Mouse (Mus musculus) kidney, adult 2 months (tissue): ENCODE measurements around the gene Pagr1b. TPM values are rescaled to one million over a fixed set of nuclear protein-coding genes. Genes with fewer than 3 reads are reported as not detected.

Experiments used
- DNase-seq: peaks from one replicate; pipeline ENCODE4 v3.0.0; 2021
- H3K27ac ChIP-seq: fragments of 200-500 bp; 2 replicates; pipeline ENCODE4 v1.5.1; 2012; ENCODE audit warnings: low read depth, low read length, control low read depth, inconsistent platforms; ENCODE audit not compliant: insufficient read depth
- H3K27me3 ChIP-seq: fragments of 200-500 bp; replicated peaks from 2 replicates; pipeline ENCODE4 v1.6.1; 2012; ENCODE audit warnings: mild to moderate bottlenecking, moderate library complexity, low read length, inconsistent platforms; ENCODE audit not compliant: control insufficient read depth, insufficient read depth
- H3K36me3 ChIP-seq: fragments of 200-500 bp; 2 replicates; pipeline ENCODE4 v1.6.1; 2012; ENCODE audit warnings: mild to moderate bottlenecking, moderate library complexity, low read length, inconsistent platforms; ENCODE audit not compliant: control insufficient read depth, insufficient read depth
- H3K4me1 ChIP-seq: fragments of 200-500 bp; 2 replicates; pipeline ENCODE4 v1.6.1; 2011; ENCODE audit warnings: low read length; ENCODE audit not compliant: control insufficient read depth, insufficient read depth
- H3K4me3 ChIP-seq: fragments of 200-500 bp; 2 replicates; pipeline ENCODE4 v1.5.1; 2011; ENCODE audit warnings: mild to moderate bottlenecking, low read depth, low read length, control low read depth; ENCODE audit not compliant: insufficient read depth
- CTCF ChIP-seq: fragments of 200-500 bp; conservative IDR thresholded peaks from 2 replicates; pipeline ENCODE4 v1.5.1; 2011; ENCODE audit warnings: low read depth, mild to moderate bottlenecking, control low read depth, low read length, moderate library complexity, mixed read lengths; ENCODE audit not compliant: insufficient read depth, insufficient read length
- POLR2A ChIP-seq: fragments of 200-500 bp; IDR thresholded peaks from one replicate; pipeline ENCODE4 v1.6.1; 2011; ENCODE audit warnings: low read depth, low read length, control low read depth
- WGBS: fragments of 180-500 bp; shearing (Covaris S2); methylation state at CpG from one replicate; pipeline ENCODE4 v1.1.7; 2018; 5-methylcytosine and 5-hydroxymethylcytosine counted together
- polyA plus RNA-seq: library from polyadenylated mRNA; depleted of rRNA; stranded (reverse); fragments of >200 nt; gene quantifications from 2 replicates; pipeline ENCODE4 v1.2.3, GENCODE M21; 2012

Gene Pagr1b
- polyA plus RNA-seq, 1 experiment, result 1.3 TPM

DNA sequence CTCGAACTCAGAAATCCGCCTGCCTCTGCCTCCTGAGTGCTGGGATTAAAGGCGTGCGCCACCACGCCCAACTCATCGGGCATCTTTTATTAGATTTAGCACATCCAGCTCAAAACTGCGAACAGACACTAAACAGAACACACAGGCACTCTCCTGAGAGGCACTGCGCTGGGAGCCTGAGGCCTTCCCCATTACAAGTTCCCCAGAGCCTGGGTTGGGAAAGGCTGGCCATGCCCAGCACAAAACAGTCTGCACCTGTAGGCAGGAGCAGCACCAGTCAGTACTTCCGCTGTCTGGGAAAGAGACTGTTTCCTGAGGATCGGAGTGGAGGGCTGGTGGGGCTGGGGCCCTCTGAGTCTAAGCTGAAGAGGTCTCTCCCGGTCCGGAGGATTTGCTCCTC is 1.3 kb downstream of the Pagr1b start:
- Histone ChIP-seq H3K4me1 (peaks cover 11% of the 10 kb centered on the region; the same call in 1 of the 2 replicates), H3K36me3 (no peaks in the 10 kb centered on the region), H3K27me3 (no peaks in the 10 kb centered on the region), H3K27ac (no peak overlapping the region), H3K4me3 (no peak overlapping the region)
- TF ChIP-seq POLR2A (no peak), CTCF (no peak)
- WGBS, result 91% methylated on average over 12 of the region's 12 CpGs
- DNase-seq, result no peak

DNA sequence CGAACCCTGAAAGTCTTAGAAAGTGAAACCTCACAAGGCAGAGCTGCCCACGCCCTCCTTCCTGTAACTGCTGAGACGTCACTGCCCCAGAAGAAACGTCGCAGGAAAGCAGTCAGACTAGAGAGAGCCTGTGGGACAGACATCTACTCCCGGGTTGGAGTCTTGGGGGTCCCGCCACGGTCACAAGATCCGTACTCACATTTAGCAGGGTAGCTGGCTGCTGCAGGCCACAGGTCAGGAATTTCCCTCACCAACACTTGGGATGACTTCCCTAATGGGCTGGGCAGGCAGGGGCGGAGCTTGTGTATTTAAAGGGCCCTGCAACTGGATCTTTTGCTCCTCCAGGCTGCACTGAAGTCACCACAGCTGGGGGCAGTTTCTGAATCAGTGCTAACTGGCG is 2.0 kb downstream of the Pagr1b start, which contains the start of gene Mvp:
Gene Mvp (minus strand): TSS at position 302 of the 400 bp plus-strand sequence.
- Histone ChIP-seq H3K4me3 (peak within 1 kb of the TSS; percentile 90), H3K4me1 (peaks cover 11% of the 10 kb centered on the region; the same call in 1 of the 2 replicates), H3K27ac (peak within 1 kb of the TSS; percentile 89), H3K27me3 (no peaks in the 10 kb centered on the region), H3K36me3 (no peaks in the 10 kb centered on the region)
- 0% methylated on average over 11 of the region's 11 CpGs for WGBS
- TF ChIP-seq POLR2A (no peak), CTCF (no peak)
- DNase-seq, result peak; percentile 91

- H3K27ac ChIP-seq, result no peak overlapping the region
Observed at GRCm38 (mm10) chr7:127013385-127013784, 2.9 kb downstream of the Pagr1b start.

DNA sequence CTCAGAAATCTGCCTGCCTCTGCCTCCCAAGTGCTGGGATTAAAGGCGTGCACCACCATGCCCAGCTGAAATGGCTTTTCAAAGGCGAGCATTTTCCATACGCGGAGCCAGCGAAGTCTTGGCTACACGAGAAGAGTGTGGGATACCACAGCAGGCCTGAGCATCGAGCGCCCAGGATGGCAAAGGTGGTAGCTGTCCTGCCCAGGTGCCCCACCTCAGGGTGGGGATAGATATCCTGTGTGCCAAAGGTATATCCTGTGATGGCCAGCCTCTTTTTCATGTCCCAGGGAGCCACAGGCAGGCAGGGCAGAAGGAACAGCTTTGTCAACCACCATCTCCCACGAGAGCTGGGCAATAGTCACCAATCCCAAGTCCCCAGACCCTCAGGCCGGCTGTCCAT is 3.4 kb downstream of the Pagr1b start:
- Histone ChIP-seq H3K27ac (no peak overlapping the region), H3K4me1 (peaks cover 9% of the 10 kb centered on the region; the same call in 1 of the 2 replicates), H3K36me3 (no peaks in the 10 kb centered on the region), H3K27me3 (no peaks in the 10 kb centered on the region), H3K4me3 (no peak overlapping the region)
- TF ChIP-seq POLR2A (no peak), CTCF (no peak)
- 93% methylated on average over 10 of the region's 10 CpGs for whole genome bisulfite sequencing
- DNase-seq, result no peak

More at GRCm38 (mm10) chr7:127013385-127013784, 2.9 kb downstream of the Pagr1b start:
- Histone ChIP-seq H3K4me1 (peaks cover 11% of the 10 kb centered on the region; the same call in 1 of the 2 replicates), H3K4me3 (no peak overlapping the region), H3K27me3 (no peaks in the 10 kb centered on the region), H3K36me3 (no peaks in the 10 kb centered on the region)
- no peak for DNase-seq
- 85% methylated on average over 6 of the region's 6 CpGs for WGBS
- no peak for TF ChIP-seq CTCF
- no peak for TF ChIP-seq POLR2A

- Histone ChIP-seq H3K27ac (no peak overlapping the region), H3K4me3 (no peak overlapping the region), H3K36me3 (no peaks in the 10 kb centered on the region), H3K27me3 (no peaks in the 10 kb centered on the region), H3K4me1 (peaks cover 5% of the 10 kb centered on the region; the same call in 1 of the 2 replicates)
- DNase-seq, result no peak
- WGBS, result 66% methylated on average over 6 of the region's 6 CpGs
- TF ChIP-seq POLR2A, result no peak
- TF ChIP-seq CTCF, result no peak
Observed at GRCm38 (mm10) chr7:127012374-127012773, 3.9 kb downstream of the Pagr1b start.

DNA sequence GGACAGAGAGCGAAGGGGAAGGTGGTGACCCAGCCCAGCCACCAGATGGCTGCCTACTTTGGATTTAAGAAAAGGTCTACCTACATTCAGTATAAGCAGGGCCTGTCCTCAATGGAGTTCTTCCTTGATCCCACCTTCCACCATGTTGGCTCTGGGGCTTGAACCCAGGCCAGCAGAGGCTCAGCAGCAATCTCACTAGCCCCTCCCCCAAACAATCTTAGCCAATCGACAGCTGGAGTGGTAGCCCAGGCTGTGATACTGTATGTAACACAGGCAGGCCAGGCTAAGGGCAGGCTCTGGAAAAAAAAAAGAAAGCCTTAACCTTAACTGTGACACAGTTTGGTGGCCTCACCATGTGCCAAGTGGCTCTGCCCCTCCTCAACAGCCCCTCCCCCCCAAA is 4.6 kb downstream of the Pagr1b start:
- Histone ChIP-seq H3K4me1 (peaks cover 5% of the 10 kb centered on the region; the same call in 1 of the 2 replicates), H3K4me3 (no peak overlapping the region), H3K27me3 (no peaks in the 10 kb centered on the region), H3K36me3 (no peaks in the 10 kb centered on the region), H3K27ac (no peak overlapping the region)
- no peak for TF ChIP-seq CTCF
- TF ChIP-seq POLR2A, result no peak
- WGBS, result 78% methylated on average over 2 of the region's 2 CpGs
- DNase-seq, result no peak

GRCm38 (mm10) chr7:127011051-127011450 is 5.2 kb downstream of the Pagr1b start:
- TF ChIP-seq CTCF (no peak), POLR2A (no peak)
- Histone ChIP-seq H3K4me1 (peaks cover 5% of the 10 kb centered on the region; the same call in 1 of the 2 replicates), H3K27me3 (no peaks in the 10 kb centered on the region), H3K36me3 (no peaks in the 10 kb centered on the region), H3K27ac (no peak overlapping the region), H3K4me3 (no peak overlapping the region)
- 90% methylated on average over 2 of the region's 2 CpGs for WGBS
- DNase-seq, result no peak
